Mouse (Mus musculus): ENCODE data around the gene Cgrrf1. TPM values are rescaled to one million over a fixed set of nuclear protein-coding genes. Genes with fewer than 3 reads are reported as not detected.

Gene Cgrrf1
- 28.6 and 28.7 TPM in 2 replicates for polyA plus RNA-seq (2015; fragmentation: Nextera tagmentation; extraction: Ambion mirVana)

DNA sequence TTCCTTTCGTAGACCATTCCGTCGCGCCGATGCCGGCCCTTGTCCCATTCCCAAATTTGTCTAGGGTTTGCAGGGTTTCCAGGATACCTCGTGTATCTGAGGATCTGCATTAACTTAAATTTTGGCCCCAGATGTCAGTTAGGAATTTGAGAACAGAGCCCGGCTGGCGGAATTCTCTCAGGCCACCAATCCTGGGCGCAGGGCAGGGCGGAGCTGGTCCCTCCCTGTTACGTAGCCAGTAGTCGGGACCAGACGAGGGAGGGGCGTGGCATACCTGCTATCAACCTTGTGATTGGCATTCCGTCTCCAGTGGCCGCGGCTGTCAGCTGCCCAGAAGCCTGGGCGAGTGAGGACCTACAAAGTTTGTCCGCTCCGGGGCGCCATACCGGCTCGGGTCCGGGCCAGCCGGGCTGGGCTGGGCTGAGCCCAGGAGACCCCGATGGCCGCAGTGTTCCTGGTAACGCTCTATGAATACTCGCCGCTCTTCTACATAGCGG is at the start of gene Cgrrf1:
Gene Cgrrf1, plus strand, starts transcription at position 289 of the 497 bp plus-strand sequence.
- TF ChIP-seq EP300 (optimal IDR thresholded peaks at IDR 0.05) (no peak), CTCF (IDR thresholded peaks at IDR 0.05; ENCODE audit: low read depth) (peak; percentile 63)
- peak within 1 kb of the TSS; percentile 75 for H3K4me3 ChIP-seq (ENCODE audit: low read depth, low read length)
- no peaks in the 10 kb centered on the region; the same call in 1 of the 2 replicates for H3K36me3 ChIP-seq (ENCODE audit: control insufficient read depth, insufficient read depth, low read length)
- no peaks in the 10 kb centered on the region for H3K27me3 ChIP-seq (ENCODE audit: control insufficient read depth, insufficient read depth, low read length)
- H3K27ac ChIP-seq (replicated peaks): peak within 1 kb of the TSS; percentile 78
- ATAC-seq (ENCODE audit: low FRiP score, low TSS enrichment) (peak; percentile 99), DNase-seq (ENCODE audit: low spot score) (peak; percentile 96)
- under 1% methylated on average over 30 of the region's 32 CpGs for WGBS
- H3K9me3 ChIP-seq (ENCODE audit: control insufficient read depth, low read length): no peaks in the 10 kb centered on the region
- peak within 1 kb of the TSS; percentile 91 for H3K4me2 ChIP-seq (replicated peaks; ENCODE audit: low read depth)
- no peaks in the 10 kb centered on the region for H3K4me1 ChIP-seq (replicated peaks; ENCODE audit: control insufficient read depth, insufficient read depth)
- peak within 1 kb of the TSS; percentile 82 for H3K9ac ChIP-seq (ENCODE audit: low read length)

DNA sequence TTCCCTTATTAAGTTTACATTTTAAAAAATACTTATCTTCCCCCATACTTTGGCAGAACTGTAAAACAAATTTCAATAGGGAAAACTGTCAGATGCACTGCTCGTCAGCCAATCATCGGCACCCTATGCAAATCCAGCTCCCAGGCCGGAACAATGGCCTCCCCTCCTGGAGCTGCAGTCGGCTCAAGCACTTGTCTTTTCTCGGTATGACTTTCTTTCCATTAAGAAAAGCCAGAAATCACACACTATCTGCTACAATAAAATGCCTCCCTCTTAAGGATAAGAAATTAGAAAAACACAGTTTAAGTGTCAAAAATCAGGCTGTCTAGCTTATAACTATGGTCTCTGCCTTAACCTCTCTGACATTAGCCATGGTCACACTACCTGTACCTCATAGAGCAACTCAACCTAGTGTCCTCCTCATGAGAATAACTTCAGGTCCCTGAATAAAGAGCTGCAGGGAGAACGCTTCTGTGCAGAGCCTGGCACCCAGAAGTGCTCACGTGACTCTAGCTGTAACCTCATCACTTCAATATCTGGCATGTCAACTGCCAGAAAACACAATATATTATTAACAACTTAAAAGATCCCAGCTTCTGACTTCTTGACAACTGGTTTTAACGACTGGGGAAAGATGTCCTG is 49.6 kb upstream of the Cgrrf1 start:
- 83% methylated on average over 8 of the region's 8 CpGs for WGBS
- Histone ChIP-seq H3K9ac (ENCODE audit: low read length) (no peak overlapping the region), H3K36me3 (ENCODE audit: control insufficient read depth, insufficient read depth, low read length) (peaks cover 18% of the 10 kb centered on the region), H3K27me3 (ENCODE audit: control insufficient read depth, insufficient read depth, low read length) (no peaks in the 10 kb centered on the region), H3K9me3 (ENCODE audit: control insufficient read depth, low read length) (no peaks in the 10 kb centered on the region), H3K27ac (replicated peaks) (no peak overlapping the region), H3K4me2 (replicated peaks; ENCODE audit: low read depth) (no peak overlapping the region), H3K4me1 (replicated peaks; ENCODE audit: control insufficient read depth, insufficient read depth) (no peaks in the 10 kb centered on the region), H3K4me3 (ENCODE audit: low read depth, low read length) (no peak overlapping the region)
- TF ChIP-seq CTCF (IDR thresholded peaks at IDR 0.05; ENCODE audit: low read depth) (no peak), EP300 (optimal IDR thresholded peaks at IDR 0.05) (no peak)
- no peak for ATAC-seq (ENCODE audit: low FRiP score, low TSS enrichment)
- no peak for DNase-seq (ENCODE audit: low spot score)

DNA sequence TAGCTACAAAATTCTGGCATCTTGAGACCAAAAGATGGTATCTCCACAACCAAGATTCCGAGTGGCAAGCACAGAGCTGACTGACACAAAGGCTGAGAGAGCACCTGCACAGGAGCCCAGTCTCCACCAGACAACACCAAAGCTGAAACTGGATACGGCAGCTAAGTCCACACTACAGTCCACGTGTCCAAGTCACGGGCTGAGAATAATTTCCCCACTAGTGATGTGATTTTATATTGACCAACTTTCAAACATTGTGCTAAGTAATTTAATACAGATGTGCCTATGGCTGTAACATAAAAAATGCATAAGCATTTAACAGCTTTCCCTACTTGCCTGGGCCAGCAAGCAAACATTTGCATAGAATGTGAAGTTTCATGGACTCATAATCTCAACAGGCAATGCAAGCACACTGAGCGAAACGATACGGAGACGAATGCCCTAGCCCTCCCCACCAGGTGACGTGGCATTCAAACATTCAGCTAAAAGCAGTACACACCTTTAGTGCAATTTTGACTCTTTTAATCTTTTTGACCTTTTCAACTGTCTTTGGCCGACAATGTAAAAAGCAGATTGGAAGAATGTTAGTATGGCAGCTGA is 48.5 kb upstream of the Cgrrf1 start:
- ATAC-seq (ENCODE audit: low FRiP score, low TSS enrichment) (no peak), DNase-seq (ENCODE audit: low spot score) (peak; percentile 34)
- no peaks in the 10 kb centered on the region for H3K9me3 ChIP-seq (ENCODE audit: control insufficient read depth, low read length)
- no peak overlapping the region for H3K9ac ChIP-seq (ENCODE audit: low read length)
- H3K4me2 ChIP-seq (replicated peaks; ENCODE audit: low read depth): no peak overlapping the region
- no peak overlapping the region for H3K4me3 ChIP-seq (ENCODE audit: low read depth, low read length)
- TF ChIP-seq CTCF (IDR thresholded peaks at IDR 0.05; ENCODE audit: low read depth) (no peak), EP300 (optimal IDR thresholded peaks at IDR 0.05) (no peak)
- H3K36me3 ChIP-seq (ENCODE audit: control insufficient read depth, insufficient read depth, low read length): peaks cover 10% of the 10 kb centered on the region
- H3K27me3 ChIP-seq (ENCODE audit: control insufficient read depth, insufficient read depth, low read length): no peaks in the 10 kb centered on the region
- no peak overlapping the region for H3K27ac ChIP-seq (replicated peaks)
- 78% methylated on average over 10 of the region's 10 CpGs for WGBS
- H3K4me1 ChIP-seq (replicated peaks; ENCODE audit: control insufficient read depth, insufficient read depth): no peaks in the 10 kb centered on the region

DNA sequence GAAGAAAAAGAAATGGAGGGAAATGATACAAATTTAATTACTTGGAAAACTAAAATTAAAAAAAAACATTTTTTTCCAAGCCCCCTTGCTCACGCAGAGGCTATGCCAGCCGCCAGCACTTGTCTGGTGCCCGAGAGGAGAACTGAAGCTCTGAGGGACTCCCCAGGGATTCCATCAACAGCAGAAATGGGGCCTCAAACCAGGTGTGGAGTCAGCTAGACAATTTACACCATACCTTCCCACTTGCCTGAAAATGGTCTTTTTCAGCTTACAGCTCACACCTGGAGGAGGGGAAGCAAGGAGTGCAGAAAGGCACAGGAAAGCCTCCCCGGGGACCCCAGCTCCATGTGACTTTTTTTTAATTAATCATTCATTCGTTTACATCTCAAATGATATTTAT is 46.7 kb upstream of the Cgrrf1 start:
- TF ChIP-seq CTCF (IDR thresholded peaks at IDR 0.05; ENCODE audit: low read depth): no peak
- no peak for TF ChIP-seq EP300 (optimal IDR thresholded peaks at IDR 0.05)
- Histone ChIP-seq H3K9me3 (ENCODE audit: control insufficient read depth, low read length) (no peaks in the 10 kb centered on the region), H3K4me2 (replicated peaks; ENCODE audit: low read depth) (no peak overlapping the region), H3K9ac (ENCODE audit: low read length) (no peak overlapping the region), H3K27ac (replicated peaks) (no peak overlapping the region), H3K4me1 (replicated peaks; ENCODE audit: control insufficient read depth, insufficient read depth) (no peaks in the 10 kb centered on the region), H3K27me3 (ENCODE audit: control insufficient read depth, insufficient read depth, low read length) (no peaks in the 10 kb centered on the region), H3K36me3 (ENCODE audit: control insufficient read depth, insufficient read depth, low read length) (no peaks in the 10 kb centered on the region; the same call in 1 of the 2 replicates), H3K4me3 (ENCODE audit: low read depth, low read length) (no peak overlapping the region)
- WGBS: 86% methylated on average over 5 of the region's 5 CpGs
- no peak for DNase-seq (ENCODE audit: low spot score)
- ATAC-seq (ENCODE audit: low FRiP score, low TSS enrichment): no peak

DNA sequence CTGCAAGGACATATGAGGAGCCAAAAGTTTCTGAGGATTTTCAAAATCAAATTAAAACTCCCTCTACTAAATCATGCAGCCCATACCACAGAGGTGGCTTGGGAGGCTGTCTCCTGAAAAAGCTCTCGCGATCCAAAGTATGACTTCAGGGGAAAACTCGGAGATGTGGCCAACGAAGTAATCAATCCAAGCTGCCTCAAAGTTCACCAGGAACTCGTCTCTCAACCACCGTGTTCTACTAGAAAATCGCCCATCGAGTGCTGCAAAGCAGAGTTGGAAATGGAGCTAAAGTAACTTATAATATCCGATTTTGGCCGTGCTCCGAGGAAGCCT is 44.5 kb upstream of the Cgrrf1 start:
- no peaks in the 10 kb centered on the region for H3K36me3 ChIP-seq (ENCODE audit: control insufficient read depth, insufficient read depth, low read length)
- WGBS: under 1% methylated on average over 11 of the region's 11 CpGs
- H3K4me3 ChIP-seq (ENCODE audit: low read depth, low read length): peak overlapping the region; percentile 98
- no peaks in the 10 kb centered on the region for H3K27me3 ChIP-seq (ENCODE audit: control insufficient read depth, insufficient read depth, low read length)
- no peak for DNase-seq (ENCODE audit: low spot score)
- no peaks in the 10 kb centered on the region for H3K4me1 ChIP-seq (replicated peaks; ENCODE audit: control insufficient read depth, insufficient read depth)
- ATAC-seq (ENCODE audit: low FRiP score, low TSS enrichment): no peak
- peak overlapping the region; percentile 98 for H3K27ac ChIP-seq (replicated peaks)
- no peaks in the 10 kb centered on the region for H3K9me3 ChIP-seq (ENCODE audit: control insufficient read depth, low read length)
- H3K4me2 ChIP-seq (replicated peaks; ENCODE audit: low read depth): peak overlapping the region; percentile 69
- 0 out of 2 replicates have a peak, but pooled peaks have one; percentile 2 for TF ChIP-seq CTCF (IDR thresholded peaks at IDR 0.05; ENCODE audit: low read depth)
- no peak for TF ChIP-seq EP300 (optimal IDR thresholded peaks at IDR 0.05)
- peak overlapping the region; percentile 98 for H3K9ac ChIP-seq (ENCODE audit: low read length)
